Mouse (Mus musculus) heart, adult 8-10 months (tissue): ENCODE results near the gene Icam4. TPM values are rescaled to one million over a fixed set of nuclear protein-coding genes. Genes with fewer than 3 reads are reported as not detected.
A peak's percentile ranks its signal among the peaks of the same experiment; 100 is the strongest.

Source experiments
- DNase-seq: peaks from one replicate; pipeline ENCODE4 v3.0.0; 2022; ENCODE audit warnings: low spot score
- total RNA-seq, 4 experiments: library from RNA; stranded (reverse); gene quantifications; 2 replicates each; pipeline ENCODE4 v1.2.4; 2022

The Icam4 gene
- total RNA-seq, 4 experiments from 2014 or later, result 0.27 to 1.9 (median 0.74) TPM

DNA sequence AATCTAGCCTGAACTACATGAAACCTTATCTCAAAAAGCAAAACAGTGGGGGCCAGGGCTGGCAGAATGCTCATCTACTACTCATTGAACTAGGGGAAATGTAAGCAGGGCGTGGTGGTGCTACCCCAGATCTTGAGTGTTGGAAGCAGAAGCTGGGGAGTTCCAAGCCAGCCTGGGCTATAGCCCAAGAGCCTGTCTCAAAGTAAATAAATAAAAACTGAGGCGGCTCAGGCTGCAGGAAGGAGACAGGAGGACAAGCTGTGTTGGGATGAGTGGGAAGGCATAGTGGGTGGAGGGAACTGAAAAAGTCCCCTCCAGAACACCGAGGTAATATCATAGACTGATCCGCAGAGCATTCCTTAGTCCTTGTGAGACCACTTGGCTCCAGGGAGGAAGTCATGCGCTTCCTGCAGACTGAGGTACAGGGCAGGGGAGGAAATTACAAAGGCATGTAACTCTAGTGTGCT, 17.3 kb upstream of the Icam4 start:
- peak; percentile 48 for DNase-seq

- no peak for DNase-seq
These were observed 16.8 kb upstream of the Icam4 start for GRCm38 (mm10) chr9:21012368-21012767.

DNA sequence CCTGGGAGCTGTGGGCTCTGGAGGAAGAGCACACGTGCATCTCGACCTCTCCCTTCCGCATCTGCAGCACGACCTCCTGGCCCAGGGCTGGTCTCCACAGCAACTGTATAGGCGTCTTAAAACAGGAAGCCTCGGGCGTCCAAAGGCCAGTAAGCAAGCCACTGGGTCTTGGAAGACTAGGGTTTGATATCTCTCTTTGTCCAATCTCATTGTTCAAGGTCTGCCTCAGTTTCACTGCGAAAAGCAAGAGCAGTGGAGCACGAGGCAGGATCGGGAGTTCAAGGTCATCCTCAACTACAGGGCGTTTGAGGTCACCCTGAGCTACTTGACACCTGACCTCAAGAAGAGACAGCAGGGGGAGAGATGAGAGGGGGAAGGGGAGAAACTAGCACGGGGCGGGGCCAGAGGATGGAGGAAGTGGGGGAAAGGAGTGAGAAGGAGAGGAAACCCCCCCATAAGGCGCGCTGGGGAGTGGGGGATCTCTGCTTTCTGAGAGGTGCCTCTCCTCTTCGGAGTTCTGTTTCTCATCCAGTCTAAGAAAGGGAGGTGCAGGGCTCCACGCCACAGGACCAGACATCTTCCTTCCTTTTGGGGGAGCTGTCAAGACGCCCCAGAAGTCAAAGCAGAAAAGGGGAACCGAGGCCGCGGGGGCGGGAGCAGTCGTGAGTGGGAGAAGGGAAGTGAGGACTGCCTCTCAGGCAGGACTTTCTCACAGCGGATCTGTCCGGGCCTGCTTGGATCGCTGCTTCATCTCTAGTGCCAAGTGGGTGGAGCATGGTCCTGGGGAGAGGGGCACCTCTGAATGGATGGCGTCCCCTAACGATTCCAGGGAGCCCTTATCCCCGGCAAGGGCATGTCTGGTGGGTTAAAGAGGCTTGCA, 14.2 kb upstream of the Icam4 start:
- peak; percentile 75 for DNase-seq

DNA sequence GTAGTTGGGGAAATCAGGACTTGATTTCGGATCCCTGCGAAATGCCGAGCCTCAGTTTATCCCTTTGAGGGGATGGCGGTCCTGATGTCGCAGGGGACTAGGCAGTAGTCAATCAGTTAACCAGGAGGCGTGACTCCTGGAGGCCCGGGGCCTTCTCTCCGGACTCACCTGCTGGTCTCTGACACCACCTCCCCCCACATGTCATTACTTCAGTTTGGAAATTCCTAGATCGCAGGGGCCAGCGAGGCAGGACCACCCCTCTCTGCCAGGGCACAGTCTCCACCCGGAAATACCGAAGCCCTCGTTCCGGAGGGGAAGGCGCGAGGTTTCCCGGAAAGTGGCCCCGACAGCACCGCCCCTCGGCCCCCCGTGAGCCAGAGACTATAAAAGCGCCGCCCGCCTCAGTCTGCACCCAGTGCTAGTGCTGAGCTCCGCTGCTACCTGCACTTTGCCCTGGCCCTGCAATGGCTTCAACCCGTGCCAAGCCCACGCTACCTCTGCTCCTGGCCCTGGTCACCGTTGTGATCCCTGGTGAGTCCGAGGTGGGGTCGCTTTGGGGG, 13.5 kb upstream of the Icam4 start, which contains the start of gene Icam1:
Gene Icam1, plus strand, starts transcription at position 415 of the 560 bp plus-strand sequence.
- DNase-seq, result peak; percentile 77

GRCm38 (mm10) chr9:21016331-21017176, 12.6 kb upstream of the Icam4 start:
- no peak for DNase-seq

DNA sequence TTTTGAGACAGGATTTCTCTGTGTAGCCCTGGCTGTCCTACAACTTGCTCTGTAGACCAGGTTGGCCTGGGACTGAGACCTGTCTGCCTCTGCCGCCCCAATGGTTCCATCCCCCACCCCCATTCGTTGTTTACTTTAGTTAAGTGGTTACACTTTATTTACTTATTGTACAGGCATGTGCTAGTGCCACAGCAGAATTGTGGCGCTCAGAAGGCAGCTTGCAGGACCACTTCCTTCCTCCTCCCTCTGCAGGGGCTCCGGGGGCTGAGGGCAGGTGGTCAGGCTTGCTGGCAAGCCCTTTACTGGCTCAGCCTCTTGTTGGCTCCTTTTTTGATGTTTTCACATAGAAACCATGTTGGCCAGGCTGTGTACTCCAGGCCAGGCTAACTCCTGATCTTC, 12.0 kb upstream of the Icam4 start:
- DNase-seq, result no peak

- DNase-seq, result no peak
These were observed 10.6 kb upstream of the Icam4 start for GRCm38 (mm10) chr9:21018600-21018999.

DNA sequence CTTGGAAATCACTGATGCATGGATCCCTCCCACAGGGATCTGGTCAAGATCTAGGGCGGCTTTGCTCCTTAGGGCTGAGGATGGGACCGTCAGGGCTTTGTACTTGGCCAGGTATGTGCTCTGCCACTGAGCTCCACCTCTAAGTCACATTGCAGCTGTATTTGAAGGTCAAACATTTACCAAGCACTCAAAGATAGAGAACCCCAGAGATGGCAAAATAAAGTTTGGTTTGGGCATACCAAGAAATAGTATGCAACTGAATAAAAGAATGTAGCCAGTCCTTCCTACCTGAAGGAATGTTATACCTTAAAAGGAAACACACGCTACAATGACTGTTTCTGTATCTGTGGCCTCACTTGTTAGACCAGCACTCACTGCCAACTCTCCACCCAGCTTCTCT, 7.8 kb upstream of the Icam4 start:
- no peak for DNase-seq

DNA sequence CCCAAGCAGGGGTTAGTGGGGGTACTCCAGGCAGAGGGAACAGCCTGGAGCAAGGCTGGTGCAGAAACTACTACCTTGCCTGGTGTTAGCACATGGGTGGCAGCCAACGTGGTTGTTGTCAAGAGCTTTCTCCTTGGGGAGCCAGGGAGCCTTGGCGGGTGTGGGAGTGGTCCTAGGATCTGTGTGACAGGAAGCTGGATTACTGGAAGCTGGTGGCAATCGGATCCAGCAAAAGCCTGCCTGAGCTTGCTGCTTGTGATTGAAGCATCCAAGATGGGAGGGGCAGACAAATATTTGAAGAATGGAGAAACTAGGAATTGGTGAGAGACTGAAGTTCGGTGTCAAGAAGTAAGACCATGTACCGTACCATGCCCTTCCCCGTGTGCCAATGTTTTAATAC, 6.9 kb upstream of the Icam4 start:
- no peak for DNase-seq

- DNase-seq, result no peak
These were observed 6.4 kb upstream of the Icam4 start for GRCm38 (mm10) chr9:21022726-21023125.

DNA sequence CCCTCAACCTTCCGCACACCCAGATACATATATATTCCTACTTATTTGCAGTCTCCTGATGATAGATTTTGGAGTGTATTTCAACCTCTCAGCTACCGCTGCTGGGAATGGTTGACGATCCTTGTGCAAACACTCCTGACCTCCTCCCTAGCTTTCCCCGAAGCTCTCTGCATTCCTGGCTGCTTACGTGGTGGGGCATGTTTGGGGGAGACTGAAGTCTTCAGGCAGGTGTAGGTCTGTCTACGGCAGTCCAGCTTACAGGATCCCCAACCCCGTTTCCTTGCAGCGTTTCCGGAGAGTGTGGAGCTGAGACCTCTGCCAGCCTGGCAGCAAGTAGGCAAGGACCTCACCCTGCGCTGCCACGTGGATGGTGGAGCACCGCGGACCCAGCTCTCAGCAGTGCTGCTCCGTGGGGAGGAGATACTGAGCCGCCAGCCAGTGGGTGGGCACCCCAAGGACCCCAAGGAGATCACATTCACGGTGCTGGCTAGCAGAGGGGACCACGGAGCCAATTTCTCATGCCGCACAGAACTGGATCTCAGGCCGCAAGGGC, 3.8 kb upstream of the Icam4 start:
- no peak for DNase-seq

DNA sequence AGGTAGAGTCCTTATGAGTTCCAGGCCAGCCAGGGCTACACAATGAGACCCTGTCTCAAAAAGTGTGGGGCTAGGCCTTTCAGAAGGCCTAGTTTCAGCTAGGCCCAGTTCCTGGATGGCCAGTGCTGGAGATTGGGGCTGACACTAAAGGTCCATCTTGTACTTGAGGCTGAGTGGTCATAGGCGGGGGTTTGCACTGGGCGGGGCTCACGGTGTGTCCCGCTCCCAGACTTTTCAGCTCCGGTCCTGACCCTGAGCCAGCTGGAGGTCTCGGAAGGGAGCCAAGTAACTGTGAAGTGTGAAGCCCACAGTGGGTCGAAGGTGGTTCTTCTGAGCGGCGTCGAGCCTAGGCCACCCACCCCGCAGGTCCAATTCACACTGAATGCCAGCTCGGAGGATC, 2.3 kb upstream of the Icam4 start:
- no peak for DNase-seq

GRCm38 (mm10) chr9:21027774-21028290, 1.3 kb upstream of the Icam4 start:
- no peak for DNase-seq

DNA sequence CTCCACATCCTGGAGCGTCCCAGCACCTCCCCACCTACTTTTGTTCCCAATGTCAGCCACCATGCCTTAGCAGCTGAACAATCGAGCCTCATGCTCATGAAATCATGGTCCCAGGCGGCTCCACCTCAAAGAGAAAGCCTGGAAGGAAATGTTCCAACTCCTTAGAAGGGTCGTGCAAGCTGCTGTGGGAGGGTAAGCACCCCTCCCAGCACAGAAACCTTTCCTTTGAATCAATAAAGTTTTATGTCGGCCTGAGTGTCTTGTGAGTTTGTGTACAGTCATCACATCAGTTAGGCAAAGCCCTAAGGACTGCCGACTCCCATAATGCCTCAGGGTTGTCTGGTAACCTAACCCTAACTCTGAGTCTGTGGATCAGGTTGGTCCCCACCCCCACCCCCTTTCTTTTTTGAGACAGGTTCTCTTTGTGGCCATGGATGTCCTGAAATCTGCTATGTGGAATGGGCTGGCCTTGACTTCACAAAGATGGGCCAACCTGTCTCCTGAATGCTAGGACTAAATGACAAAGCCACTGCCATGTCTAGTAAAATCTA, 538 bp upstream of the Icam4 start:
- DNase-seq, result no peak

GRCm38 (mm10) chr9:21030055-21030600, 955 bp downstream of the Icam4 start:
- no peak for DNase-seq

- peak; percentile 90 for DNase-seq
These were observed 1.6 kb downstream of the Icam4 start for GRCm38 (mm10) chr9:21030781-21031250.

DNA sequence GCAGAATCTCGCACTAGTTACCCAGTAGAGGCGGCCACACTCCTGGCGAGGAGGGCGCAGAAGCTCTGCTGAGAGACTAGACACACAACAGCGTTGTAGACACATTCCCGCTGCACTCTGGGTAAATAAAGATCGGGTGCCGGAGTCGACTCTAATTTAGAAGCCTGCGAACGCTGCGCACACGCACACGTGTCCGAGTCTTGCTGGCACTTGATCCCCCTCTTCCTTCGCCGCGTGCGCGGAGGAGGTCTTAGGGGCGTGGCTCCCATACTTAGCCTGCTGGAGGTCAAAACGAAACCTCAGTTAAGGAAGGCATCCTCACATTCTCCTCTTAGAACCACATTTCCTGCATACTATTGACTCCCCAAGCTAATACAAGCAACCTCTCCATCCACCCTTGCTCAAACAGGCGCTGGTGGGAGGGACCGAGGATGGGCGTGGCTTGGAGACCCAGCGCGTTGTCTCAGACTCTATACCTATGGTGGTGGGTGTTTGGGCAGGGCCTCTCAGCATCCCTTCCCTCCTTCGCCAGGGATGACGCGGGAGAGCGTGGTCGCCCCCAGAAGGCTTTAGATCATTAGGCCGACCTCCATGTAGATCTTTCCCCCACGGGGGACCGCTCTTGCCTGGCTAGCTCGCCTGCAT, 2.2 kb downstream of the Icam4 start:
- peak; percentile 61 for DNase-seq

DNA sequence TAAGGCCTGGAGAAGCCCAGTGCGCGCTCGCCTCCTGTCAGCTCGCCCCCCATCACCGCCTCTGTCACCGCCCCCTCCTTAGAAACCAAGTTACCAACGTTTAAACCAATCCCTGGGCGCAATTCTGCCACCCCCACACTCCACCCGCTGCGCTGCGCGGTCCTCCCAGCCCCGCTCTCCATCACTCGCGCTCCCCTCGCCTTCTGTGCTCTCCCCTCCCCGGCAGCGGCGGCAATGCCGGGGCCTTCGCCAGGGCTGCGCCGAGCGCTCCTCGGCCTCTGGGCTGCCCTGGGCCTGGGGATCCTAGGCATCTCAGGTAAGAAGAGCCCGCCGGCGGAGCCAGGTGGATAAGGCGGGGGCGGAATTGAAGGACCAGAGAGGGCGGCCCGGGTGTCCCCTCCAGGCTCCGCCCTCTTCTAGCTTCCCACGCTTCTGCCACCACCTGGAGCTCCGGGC, 2.8 kb downstream of the Icam4 start, which contains the start of gene Icam5:
Gene Icam5, plus strand, starts transcription at position 178 of the 456 bp plus-strand sequence.
- no peak for DNase-seq

DNA sequence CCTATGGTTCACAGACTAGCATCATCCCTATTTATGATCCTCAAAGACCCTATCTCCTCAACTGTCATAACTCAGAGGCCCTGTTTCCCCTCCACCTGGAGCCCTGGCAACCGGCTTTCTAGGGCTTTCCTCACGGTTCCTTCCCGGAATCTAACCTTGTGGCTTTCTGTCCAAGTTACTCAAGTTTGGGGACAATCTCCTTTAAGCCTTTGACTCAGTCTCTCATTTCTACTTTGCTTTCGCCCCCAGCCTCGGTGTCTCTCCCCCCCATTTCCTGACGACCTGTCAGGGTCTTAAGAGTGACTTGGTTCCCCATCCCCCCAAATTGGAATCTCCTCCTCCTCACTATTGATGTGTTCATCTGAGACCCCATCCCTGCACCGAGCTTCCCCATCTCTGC, 3.3 kb downstream of the Icam4 start:
- DNase-seq, result no peak

GRCm38 (mm10) chr9:21033136-21033535, 4.0 kb downstream of the Icam4 start:
- DNase-seq, result peak; percentile 87
